Mouse (Mus musculus) heart, adult 2 months (tissue): Measurements from ENCODE around the gene Abcc9.

Source experiments
- EP300 ChIP-seq: fragments of 200-500 bp; IDR thresholded peaks from 2 replicates; pipeline ENCODE4 v1.6.1; 2011; ENCODE audit warnings: low read depth, low read length, control low read depth; ENCODE audit not compliant: insufficient read depth
- POLR2A ChIP-seq: fragments of 200-500 bp; IDR thresholded peaks from 2 replicates; pipeline ENCODE4 v1.6.1; 2011; ENCODE audit warnings: mild to moderate bottlenecking, low read depth, low read length, control low read depth; ENCODE audit not compliant: insufficient read depth

- peak; percentile 73; the same call in 1 of the 2 replicates for TF ChIP-seq EP300
- TF ChIP-seq POLR2A = no peak
Observed at GRCm38 (mm10) chr6:142732567-142733290, 30.6 kb upstream of the Abcc9 start.
